In the genomic region with DNA sequence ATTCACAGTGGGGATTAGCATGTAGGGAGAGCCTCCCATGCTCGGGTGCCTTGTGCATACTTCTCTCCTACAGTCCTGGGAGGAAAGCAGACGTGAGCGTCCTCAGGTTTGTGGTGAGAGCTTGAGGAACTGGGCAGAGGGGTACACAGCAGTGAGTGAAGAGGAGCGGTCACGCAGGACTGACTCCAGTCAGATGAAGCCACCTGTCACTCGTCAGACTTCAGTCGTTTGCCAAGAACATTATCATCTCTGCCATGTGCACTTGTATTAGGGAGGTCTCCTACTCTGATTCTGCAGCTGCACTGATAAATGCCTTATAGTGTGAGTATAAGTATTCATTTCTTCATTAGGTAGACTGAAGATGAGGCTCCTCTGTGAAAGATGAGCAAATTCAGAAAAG, we compare ENCODE assay signal across 28 mouse cellular contexts. TPM values are rescaled to one million over a fixed set of nuclear protein-coding genes. Genes with fewer than 3 reads are reported as not detected.
A peak's percentile ranks its signal among the peaks of the same experiment; 100 is the strongest.
DNase-seq lines count a peak whose midpoint lies in the region; ATAC-seq and TF ChIP-seq lines count a peak whose summit lies in the region.
"Had no signal": no experiment of that assay in that cellular context is flagged by ENCODE, and none has a peak within 500 bp of the region (broad histone marks: within the 10 kb centered on the region; RNA-seq: fewer than 3 reads in every experiment).

No protein-coding gene starts in this region.

- H3K27ac ChIP-seq in CH12.LX (ENCODE audit: insufficient read depth, low read depth): no peak overlapping the region
- no peak overlapping the region for H3K27ac ChIP-seq in liver, embryonic 12.5 days
- no peak overlapping the region for H3K27ac ChIP-seq in liver, postnatal 0 days (ENCODE audit: low read depth)
- H3K27ac ChIP-seq: embryonic facial prominence, embryonic 10.5 days; embryonic facial prominence, embryonic 15.5 days; heart, embryonic 15.5 days; hindbrain, embryonic 12.5 days; limb, embryonic 12.5 days; midbrain, embryonic 15.5 days; neural tube, embryonic 13.5 days had no signal

- 57% methylated on average over 7 of the region's 7 CpGs for WGBS in liver, embryonic 12.5 days (ENCODE audit: insufficient replicate concordance)
- 56% methylated on average over 7 of the region's 7 CpGs for WGBS in liver, postnatal 0 days (ENCODE audit: insufficient replicate concordance)

- peaks cover 7 to 68% of the 10 kb centered on the region in 2 experiments; a peak in 3 of 4 replicates for H3K4me1 ChIP-seq in CH12.LX (ENCODE audit: control insufficient read depth in 1 of 2, insufficient read depth in 2 of 2)
- peaks cover 44% of the 10 kb centered on the region for H3K4me1 ChIP-seq in liver, embryonic 12.5 days
- H3K4me1 ChIP-seq in liver, postnatal 0 days (ENCODE audit: insufficient read depth): peaks cover 12% of the 10 kb centered on the region

- TF ChIP-seq RAD21 in CH12.LX (IDR thresholded peaks at IDR 0.05; ENCODE audit: low read depth, low read length): no peak; the same call in 1 of the 2 replicates

- no peaks in the 10 kb centered on the region for H3K27me3 ChIP-seq in CH12.LX (replicated peaks)
- no peaks in the 10 kb centered on the region for H3K27me3 ChIP-seq in liver, embryonic 12.5 days (replicated peaks)
- H3K27me3 ChIP-seq in liver, postnatal 0 days (ENCODE audit: insufficient read depth, low read length): no peaks in the 10 kb centered on the region
- H3K27me3 ChIP-seq: embryonic facial prominence, embryonic 15.5 days; heart, embryonic 15.5 days; hindbrain, embryonic 12.5 days; limb, embryonic 12.5 days; midbrain, embryonic 15.5 days; neural tube, embryonic 13.5 days had no signal

- H3K36me3 ChIP-seq in CH12.LX (replicated peaks in 1 of 2; ENCODE audit: control insufficient read depth in 1 of 2, insufficient read depth in 1 of 2, low read length in 1 of 2): peaks cover 30 to 66% of the 10 kb centered on the region in 2 experiments
- H3K36me3 ChIP-seq in liver, embryonic 12.5 days: peaks cover 44% of the 10 kb centered on the region
- H3K36me3 ChIP-seq in liver, postnatal 0 days (replicated peaks; ENCODE audit: insufficient read depth, low read length): peaks cover 32% of the 10 kb centered on the region

- H3K9ac ChIP-seq in CH12.LX (ENCODE audit: insufficient read depth, low read depth): no peak overlapping the region
- no peak overlapping the region for H3K9ac ChIP-seq in liver, embryonic 12.5 days
- H3K9ac ChIP-seq in liver, postnatal 0 days (replicated peaks): no peak overlapping the region
- H3K9ac ChIP-seq: embryonic facial prominence, embryonic 15.5 days; heart, embryonic 15.5 days; hindbrain, embryonic 12.5 days; limb, embryonic 12.5 days; midbrain, embryonic 15.5 days; neural tube, embryonic 13.5 days had no signal

- in situ Hi-C loops in CH12.LX (cut with MboI; ENCODE audit: low pct_ligation_motif_present, low pct_unique_long_range_greater_than_20kb, low sequenced_read_pairs): no loop called here

- peaks cover 32% of the 10 kb centered on the region for H3K79me2 ChIP-seq in CH12.LX (replicated peaks; ENCODE audit: control insufficient read depth, extremely low read depth, insufficient read depth, poor library complexity, severe bottlenecking)

- TF ChIP-seq EP300 in CH12.LX (IDR thresholded peaks at IDR 0.05; ENCODE audit: low read length): peak; percentile 45; the same call in 1 of the 2 replicates
- 0 out of 2 replicates have a peak, but pooled peaks have one; percentile 44 for TF ChIP-seq EP300 in liver, postnatal 0 days (IDR thresholded peaks at IDR 0.05; ENCODE audit: low read depth)

- H3K4me3 ChIP-seq in CH12.LX (replicated peaks in 1 of 3; ENCODE audit: low read depth in 2 of 3, low read length in 2 of 3, poor library complexity in 1 of 3): no peak overlapping the region
- H3K4me3 ChIP-seq in liver, embryonic 12.5 days: no peak overlapping the region
- no peak overlapping the region for H3K4me3 ChIP-seq in liver, postnatal 0 days (ENCODE audit: low read depth, low read length)
- H3K4me3 ChIP-seq: embryonic facial prominence, embryonic 10.5 days; embryonic facial prominence, embryonic 15.5 days; heart, embryonic 15.5 days; hindbrain, embryonic 12.5 days; limb, embryonic 12.5 days; midbrain, embryonic 15.5 days; neural tube, embryonic 13.5 days had no signal

- H3K4me2 ChIP-seq in CH12.LX (ENCODE audit: insufficient read depth, low read depth, poor library complexity, severe bottlenecking): no peak overlapping the region
- H3K4me2 ChIP-seq in liver, embryonic 12.5 days: no peak overlapping the region
- no peak overlapping the region for H3K4me2 ChIP-seq in liver, postnatal 0 days (ENCODE audit: low read depth, low read length)
- H3K4me2 ChIP-seq: embryonic facial prominence, embryonic 15.5 days; heart, embryonic 15.5 days; hindbrain, embryonic 12.5 days; limb, embryonic 12.5 days; midbrain, embryonic 15.5 days; neural tube, embryonic 13.5 days had no signal

- dilution Hi-C loops in CH12.LX (cut with MboI; ENCODE audit: extremely low pct_ligation_motif_present, extremely low pct_unique_long_range_greater_than_20kb, low sequenced_read_pairs): no loop called here

- DNase-seq in A20 (ENCODE audit: low read depth, low spot score) (peak; percentile 88), CH12.LX (ENCODE audit: extremely low read depth) (peak; percentile 83)
- no peak for DNase-seq in liver, postnatal 0 days
- DNase-seq in heart, adult 11 months: no peak
- no peak for DNase-seq in adrenal gland, postnatal 4 days (ENCODE audit: low spot score in 2 of 2)
- no peak for DNase-seq in natural killer cell, adult 2 months (ENCODE audit: low spot score in 2 of 2)
- DNase-seq: adrenal gland, adult 2 months; adrenal gland, postnatal 36 days; cerebellum, adult 2 months; cerebellum, postnatal 25 days; gastrocnemius, postnatal 36 days; kidney, adult 8-10 months; kidney, postnatal 14 days; layer of hippocampus, adult 9-11 months; lung, adult 18-20 months; lung, postnatal 4 days; thymus, postnatal 4 days had no signal

- ATAC-seq in liver, embryonic 12.5 days: peak; percentile 47
- peak; percentile 58 for ATAC-seq in liver, postnatal 0 days
- ATAC-seq: forebrain, embryonic 14.5 days; intestine, embryonic 16.5 days; lung, postnatal 0 days; midbrain, embryonic 15.5 days had no signal

- no peak for TF ChIP-seq POLR2A in CH12.LX (IDR thresholded peaks at IDR 0.05; ENCODE audit: low read depth, low read length)

- no peaks in the 10 kb centered on the region for H3K9me3 ChIP-seq in CH12.LX (replicated peaks; ENCODE audit: low read length)
- H3K9me3 ChIP-seq in liver, embryonic 12.5 days (replicated peaks): no peaks in the 10 kb centered on the region
- H3K9me3 ChIP-seq in liver, postnatal 0 days (ENCODE audit: low read length): no peaks in the 10 kb centered on the region
- H3K9me3 ChIP-seq: embryonic facial prominence, embryonic 10.5 days; embryonic facial prominence, embryonic 15.5 days; heart, embryonic 15.5 days; hindbrain, embryonic 12.5 days; limb, embryonic 12.5 days; midbrain, embryonic 15.5 days; neural tube, embryonic 13.5 days had no signal

- no peak for TF ChIP-seq CTCF in CH12.LX (conservative IDR thresholded peaks at IDR 0.05 in 1 of 2, IDR thresholded peaks at IDR 0.05 in 1 of 2; ENCODE audit: low read depth in 2 of 2, low read length in 2 of 2)
- no peak for TF ChIP-seq CTCF in liver, postnatal 0 days (IDR thresholded peaks at IDR 0.05; ENCODE audit: low read depth)

TF ChIP-seq in CH12.LX, 34 proteins besides CTCF, POLR2A, EP300 and RAD21:
- TF ChIP-seq MEF2A (IDR thresholded peaks at IDR 0.05; ENCODE audit: borderline replicate concordance, low read depth, low read length) (0 out of 2 replicates have a peak, but pooled peaks have one; percentile 27), JUND (conservative IDR thresholded peaks at IDR 0.05; ENCODE audit: low read depth, low read length) (no peak), IRF4 (IDR thresholded peaks at IDR 0.05; ENCODE audit: low read depth, low read length) (0 out of 2 replicates have a peak, but pooled peaks have one; percentile 22), SIN3A (IDR thresholded peaks at IDR 0.05; ENCODE audit: low read length) (no peak), POLR2AphosphoS2 (IDR thresholded peaks at IDR 0.05; ENCODE audit: low read depth, low read length) (no peak), CHD2 (IDR thresholded peaks at IDR 0.05; ENCODE audit: low read length) (no peak), RCOR1 (conservative IDR thresholded peaks at IDR 0.05; ENCODE audit: low read depth, low read length) (no peak), PAX5 (IDR thresholded peaks at IDR 0.05; ENCODE audit: low read length) (peak; percentile 95), BHLHE40 (IDR thresholded peaks at IDR 0.05; ENCODE audit: low read depth, low read length) (peak; percentile 68), ETS1 (conservative IDR thresholded peaks at IDR 0.05; ENCODE audit: low read depth, low read length) (peak; percentile 41)
TF ChIP-seq in CH12.LX: peak in this region for 5.

RNA-seq across cellular contexts. Expression of a gene that starts 6.5 kb away (rescaled TPM):
- total RNA-seq in CH12.LX (2012; rRNA removed) (51.9 and 77.1 TPM in 2 replicates), CH12.LX (2014; rRNA removed) (123 and 155 TPM in 2 replicates)
- polyA plus RNA-seq in CH12.LX (2012; ENCODE audit: insufficient read length, low read depth): 130 and 138 TPM in 2 replicates
- polyA plus RNA-seq in liver, embryonic 12.5 days (2016; fragmentation: Nextera tagmentation; extraction: Ambion mirVana): 25.6 and 27.4 TPM in 2 replicates
- 10.1 and 11.8 TPM in 2 replicates for polyA plus RNA-seq in liver, postnatal 0 days (2015; fragmentation: Nextera tagmentation; extraction: Ambion mirVana)
- 10 to 100 TPM; 21.6 to 22.5 TPM for total RNA-seq in adrenal gland, postnatal 4 days (2021)

RNA-seq across cellular contexts. Expression of a gene that starts 21.7 kb away (rescaled TPM):
- total RNA-seq in CH12.LX (2012; rRNA removed): 68.8 and 73.6 TPM in 2 replicates
- 166 and 177 TPM in 2 replicates for total RNA-seq in CH12.LX (2014; rRNA removed)
- 79.0 and 103 TPM in 2 replicates for polyA plus RNA-seq in CH12.LX (2012; ENCODE audit: insufficient read length, low read depth)
- polyA plus RNA-seq in liver, embryonic 12.5 days (2016; fragmentation: Nextera tagmentation; extraction: Ambion mirVana): 25.0 and 26.0 TPM in 2 replicates
- 20.9 and 22.9 TPM in 2 replicates for polyA plus RNA-seq in liver, postnatal 0 days (2015; fragmentation: Nextera tagmentation; extraction: Ambion mirVana)
- 10 to 100 TPM; 27.7 to 28.8 TPM for total RNA-seq in adrenal gland, postnatal 4 days (2021)

RNA-seq across cellular contexts. Expression of a gene that starts 43.3 kb away (rescaled TPM):
- total RNA-seq in CH12.LX (2012; rRNA removed): not detected in 2 replicates
- total RNA-seq in CH12.LX (2014; rRNA removed): 0.30 and 0.31 TPM in 2 replicates
- polyA plus RNA-seq in CH12.LX (2012; ENCODE audit: insufficient read length, low read depth): 0.10 TPM in 2 replicates
- 1.3 and 1.4 TPM in 2 replicates for polyA plus RNA-seq in liver, embryonic 12.5 days (2016; fragmentation: Nextera tagmentation; extraction: Ambion mirVana)
- 0.47 and 0.70 TPM in 2 replicates for polyA plus RNA-seq in liver, postnatal 0 days (2015; fragmentation: Nextera tagmentation; extraction: Ambion mirVana)
- 10 to 100 TPM in 1 of 2 experiments, 1 to 10 TPM in 1; 9.2 to 10.1 TPM for total RNA-seq in adrenal gland, postnatal 4 days (2021)

Comparison
In these comparisons a context has a peak if more than half of its experiments do, and no peak if none do; other contexts are left out.
1. DNase-seq: peak in A20 (single experiment) and CH12.LX (single experiment); none in liver, postnatal 0 days (single experiment), heart, adult 11 months (single experiment), adrenal gland, postnatal 4 days (0 of 2) and natural killer cell, adult 2 months (0 of 2).